ENCODE assay signal across 8 mouse cellular contexts in genomic region chr11:94873693-94874092, GRCm38 (mm10).
DNase-seq lines count a peak whose midpoint lies in the region; ATAC-seq and TF ChIP-seq lines count a peak whose summit lies in the region.

No protein-coding gene starts in this region.

- no peak for ATAC-seq in kidney, postnatal 0 days (replicated peaks; ENCODE audit: low FRiP score, low read depth)
- ATAC-seq in hindbrain, embryonic 15.5 days (ENCODE audit: low FRiP score, low read depth): no peak

- DNase-seq in kidney, postnatal 0 days (ENCODE audit: low spot score): peak; percentile 7
- no peak for DNase-seq in kidney, postnatal 25 days
- peak; percentile 31 for DNase-seq in gastrocnemius, postnatal 10 days
- DNase-seq in thymus, adult 18-20 months: no peak
- no peak for DNase-seq in urinary bladder, postnatal 10 days (ENCODE audit: low spot score)
- DNase-seq in layer of hippocampus, adult 9-11 months: no peak

- H3K4me1 ChIP-seq in kidney, postnatal 0 days (replicated peaks; ENCODE audit: insufficient read depth, low read length): peaks cover 30% of the 10 kb centered on the region
- peaks cover 20% of the 10 kb centered on the region for H3K4me1 ChIP-seq in hindbrain, embryonic 15.5 days (replicated peaks)

- peak overlapping the region; percentile 48 for H3K4me2 ChIP-seq in kidney, postnatal 0 days (ENCODE audit: low read length)
- H3K4me2 ChIP-seq in hindbrain, embryonic 15.5 days: peak overlapping the region; percentile 75
- peak overlapping the region; percentile 42 for H3K4me2 ChIP-seq in myocyte (ENCODE audit: low read depth)

- WGBS in kidney, postnatal 0 days: 1% methylated on average over 6 of the region's 7 CpGs
- WGBS in hindbrain, embryonic 15.5 days: 6% methylated on average over 7 of the region's 7 CpGs

- TF ChIP-seq CTCF in kidney, postnatal 0 days (IDR thresholded peaks at IDR 0.05; ENCODE audit: low read depth): no peak

- no peaks in the 10 kb centered on the region for H3K9me3 ChIP-seq in kidney, postnatal 0 days (replicated peaks; ENCODE audit: low read length)
- no peaks in the 10 kb centered on the region for H3K9me3 ChIP-seq in hindbrain, embryonic 15.5 days

- TF ChIP-seq POLR2A in myocyte (IDR thresholded peaks at IDR 0.05; ENCODE audit: insufficient read length, low read depth): no peak

- no peak overlapping the region for H3ac ChIP-seq in myocyte (ENCODE audit: control insufficient read depth, insufficient read length)

- H3K4me3 ChIP-seq in kidney, postnatal 0 days (replicated peaks; ENCODE audit: low read depth, low read length): no peak overlapping the region
- H3K4me3 ChIP-seq in hindbrain, embryonic 15.5 days: 0 out of 2 replicates have a peak overlapping the region, but pooled peaks have one; percentile 35
- H3K4me3 ChIP-seq in myocyte: no peak overlapping the region

- H3K9ac ChIP-seq in kidney, postnatal 0 days (ENCODE audit: low read depth, low read length): 0 out of 2 replicates have a peak overlapping the region, but pooled peaks have one; percentile 18
- H3K9ac ChIP-seq in hindbrain, embryonic 15.5 days: no peak overlapping the region

- H3K36me3 ChIP-seq in kidney, postnatal 0 days (ENCODE audit: insufficient read depth, low read length): no peaks in the 10 kb centered on the region
- no peaks in the 10 kb centered on the region for H3K36me3 ChIP-seq in hindbrain, embryonic 15.5 days
- no peaks in the 10 kb centered on the region for H3K36me3 ChIP-seq in myocyte (ENCODE audit: control insufficient read depth, insufficient read depth)

- H3K27me3 ChIP-seq in kidney, postnatal 0 days (ENCODE audit: insufficient read depth, low read length): no peaks in the 10 kb centered on the region
- H3K27me3 ChIP-seq in hindbrain, embryonic 15.5 days: 0 out of 2 replicates have a peak, but pooled peaks cover 15% of the 10 kb centered on the region
- no peaks in the 10 kb centered on the region for H3K27me3 ChIP-seq in myocyte (ENCODE audit: control insufficient read depth, insufficient read depth, insufficient read length)

- H3K27ac ChIP-seq in kidney, postnatal 0 days: peak overlapping the region; percentile 81
- no peak overlapping the region for H3K27ac ChIP-seq in hindbrain, embryonic 15.5 days (replicated peaks)

- H3K79me2 ChIP-seq in myocyte (ENCODE audit: control insufficient read depth, insufficient read depth): no peaks in the 10 kb centered on the region

TF ChIP-seq in myocyte, 11 proteins besides CTCF, POLR2A, EP300 and RAD21:
- TF ChIP-seq MYOG (IDR thresholded peaks at IDR 0.05; ENCODE audit: control insufficient read depth in 1 of 3, insufficient read depth in 1 of 3, insufficient read length in 2 of 3, low read depth in 2 of 3): no peak
- TF ChIP-seq TCF3 (IDR thresholded peaks at IDR 0.05; ENCODE audit: insufficient read length, low read depth): no peak

Comparison
In these comparisons a context has a peak if more than half of its experiments do, and no peak if none do; other contexts are left out.
1. DNase-seq: peak in kidney, postnatal 0 days (single experiment) and gastrocnemius, postnatal 10 days (single experiment); none in kidney, postnatal 25 days (0 of 2), thymus, adult 18-20 months (0 of 2), urinary bladder, postnatal 10 days (single experiment) and layer of hippocampus, adult 9-11 months (single experiment).
2. Peak in every context shown above with its lines, with median percentiles within 50 percentile points of each other: H3K4me2 ChIP-seq.